Mouse (Mus musculus) MEL (cell line): ENCODE results near the gene Pcdh8. TPM values are rescaled to one million over a fixed set of nuclear protein-coding genes. Genes with fewer than 3 reads are reported as not detected.

Experiments
- DNase-seq: peaks from one replicate; pipeline ENCODE4 v3.0.0; 2011; ENCODE audit warnings: low read depth, low spot score
- H3K27ac ChIP-seq: 2 replicates; pipeline ENCODE4 v1.5.1; 2012; ENCODE audit warnings: low read depth, mild to moderate bottlenecking, control low read depth, low read length, moderate library complexity; ENCODE audit not compliant: control insufficient read depth
- H3K27me3 ChIP-seq, 2 experiments: fragments of 150-350 bp in 1 of 2; sonication (generic) in 1 of 2; 2 replicates each; pipeline ENCODE4 v1.6.1; 2012; ENCODE audit warnings: low read length in 2 of 2, mild to moderate bottlenecking in 2 of 2, improper control_type of control experiment in 1 of 2, moderate library complexity in 1 of 2; ENCODE audit not compliant: insufficient read depth in 2 of 2, control insufficient read depth in 1 of 2
- H3K36me3 ChIP-seq, 2 experiments: 2 replicates each; pipeline ENCODE4 v1.6.1; 2012 to 2014; ENCODE audit warnings: low read length in 2 of 2, improper control_type of control experiment in 1 of 2, inconsistent platforms in 1 of 2, mild to moderate bottlenecking in 1 of 2; ENCODE audit not compliant: insufficient read depth in 2 of 2, control insufficient read depth in 1 of 2
- H3K4me1 ChIP-seq, 2 experiments: fragments of 150-350 bp in 1 of 2; sonication (generic) in 1 of 2; 2 replicates each; pipeline ENCODE4 v1.6.1; 2012; ENCODE audit warnings: low read length in 2 of 2, improper control_type of control experiment in 1 of 2, mild to moderate bottlenecking in 1 of 2; ENCODE audit not compliant: insufficient read depth in 2 of 2, control insufficient read depth in 1 of 2
- H3K4me3 ChIP-seq, 2 experiments: fragments of 150-350 bp in 1 of 2; sonication (generic) in 1 of 2; 2 replicates each; pipeline ENCODE4 v1.5.1; 2012; ENCODE audit warnings: low read depth in 2 of 2, low read length in 2 of 2, mild to moderate bottlenecking in 2 of 2, moderate library complexity in 2 of 2, control low read depth in 1 of 2, improper control_type of control experiment in 1 of 2; ENCODE audit not compliant: control insufficient read depth in 1 of 2, insufficient read depth in 1 of 2
- H3K79me2 ChIP-seq: 2 replicates; pipeline ENCODE4 v1.6.1; 2012; ENCODE audit warnings: mild to moderate bottlenecking, low read length, moderate library complexity; ENCODE audit not compliant: control insufficient read depth, poor library complexity, insufficient read depth
- H3K9ac ChIP-seq: 2 replicates; pipeline ENCODE4 v1.6.1; 2012; ENCODE audit warnings: low read depth, mild to moderate bottlenecking, control low read depth, low read length, moderate library complexity; ENCODE audit not compliant: control insufficient read depth, poor library complexity, severe bottlenecking
- H3K9me3 ChIP-seq: fragments of 150-350 bp; sonication (generic); replicated peaks from 2 replicates; pipeline ENCODE4 v1.6.1; 2012; ENCODE audit warnings: mild to moderate bottlenecking, low read length, improper control_type of control experiment, moderate library complexity; ENCODE audit not compliant: insufficient read depth
- BHLHE40 ChIP-seq: IDR thresholded peaks from 2 replicates; pipeline ENCODE4 v1.6.1; 2012; ENCODE audit warnings: low read depth, mild to moderate bottlenecking, inconsistent platforms, low read length, improper control_type of control experiment, borderline replicate concordance
- CHD2 ChIP-seq: IDR thresholded peaks from 2 replicates; pipeline ENCODE4 v1.6.1; 2011; ENCODE audit warnings: low read length, improper control_type of control experiment
- E2F4 ChIP-seq: IDR thresholded peaks from 2 replicates; pipeline ENCODE4 v1.6.1; 2011; ENCODE audit warnings: low read depth, low read length, improper control_type of control experiment, borderline replicate concordance
- GABPA ChIP-seq: IDR thresholded peaks from 2 replicates; pipeline ENCODE4 v1.6.1; 2012; ENCODE audit warnings: low read depth, mild to moderate bottlenecking, inconsistent platforms, low read length, improper control_type of control experiment, moderate library complexity
- GATA1 ChIP-seq: IDR thresholded peaks from 2 replicates; pipeline ENCODE4 v1.6.1; 2011; ENCODE audit warnings: low read depth, low read length, improper control_type of control experiment
- HCFC1 ChIP-seq: IDR thresholded peaks from 2 replicates; pipeline ENCODE4 v1.6.1; 2012; ENCODE audit warnings: low read depth, mild to moderate bottlenecking, inconsistent platforms, low read length, improper control_type of control experiment, moderate library complexity
- MAZ ChIP-seq: IDR thresholded peaks from 2 replicates; pipeline ENCODE4 v1.6.1; 2012; ENCODE audit warnings: low read depth, mild to moderate bottlenecking, inconsistent platforms, low read length, improper control_type of control experiment
- MYB ChIP-seq: IDR thresholded peaks from 2 replicates; pipeline ENCODE4 v1.6.1; 2011; ENCODE audit warnings: mild to moderate bottlenecking, low read depth, low read length, improper control_type of control experiment
- MYC ChIP-seq: IDR thresholded peaks from 2 replicates; pipeline ENCODE4 v1.6.1; 2011; ENCODE audit warnings: low read depth, mild to moderate bottlenecking, low read length, improper control_type of control experiment, moderate library complexity
- NRF1 ChIP-seq: IDR thresholded peaks from 2 replicates; pipeline ENCODE4 v1.6.1; 2014; ENCODE audit warnings: low read depth, mild to moderate bottlenecking, inconsistent platforms, low read length, improper control_type of control experiment, moderate library complexity; ENCODE audit not compliant: poor library complexity, insufficient read depth, severe bottlenecking
- POLR2AphosphoS2 ChIP-seq: IDR thresholded peaks from 2 replicates; pipeline ENCODE4 v1.6.1; 2011; ENCODE audit warnings: low read length, improper control_type of control experiment
- SIN3A ChIP-seq: IDR thresholded peaks from 2 replicates; pipeline ENCODE4 v1.6.1; 2012; ENCODE audit warnings: low read length, improper control_type of control experiment, inconsistent platforms
- SMC3 ChIP-seq: IDR thresholded peaks from 2 replicates; pipeline ENCODE4 v1.6.1; 2011; ENCODE audit warnings: low read depth, low read length, improper control_type of control experiment
- TCF12 ChIP-seq: IDR thresholded peaks from 2 replicates; pipeline ENCODE4 v1.6.1; 2014; ENCODE audit warnings: low read depth, mild to moderate bottlenecking, inconsistent platforms, low read length, improper control_type of control experiment, moderate library complexity
- UBTF ChIP-seq: IDR thresholded peaks from 2 replicates; pipeline ENCODE4 v1.6.1; 2012; ENCODE audit warnings: low read depth, mild to moderate bottlenecking, inconsistent platforms, low read length, improper control_type of control experiment, moderate library complexity, borderline replicate concordance; ENCODE audit not compliant: insufficient read depth
- ZC3H11A ChIP-seq: IDR thresholded peaks from 2 replicates; pipeline ENCODE4 v1.6.1; 2012; ENCODE audit warnings: low read depth, mild to moderate bottlenecking, inconsistent platforms, low read length, improper control_type of control experiment
- ZKSCAN1 ChIP-seq: IDR thresholded peaks from 2 replicates; pipeline ENCODE4 v1.6.1; 2012; ENCODE audit warnings: low read depth, mild to moderate bottlenecking, inconsistent platforms, low read length, improper control_type of control experiment, moderate library complexity
- ZMIZ1 ChIP-seq: IDR thresholded peaks from 2 replicates; pipeline ENCODE4 v1.6.1; 2012; ENCODE audit warnings: low read depth, mild to moderate bottlenecking, inconsistent platforms, low read length, improper control_type of control experiment, moderate library complexity
- polyA plus RNA-seq, 2 experiments: library from polyadenylated mRNA; stranded (reverse) in 1 of 2; unstranded in 1 of 2; fragments of >175 nt in 1 of 2; fragments of >200 nt in 1 of 2; gene quantifications; 2 replicates each; pipeline versions ENCODE4 v1.2.1 to v1.2.4; 2012; ENCODE audit warnings: low replicate concordance in 2 of 2, low read depth in 1 of 2; ENCODE audit not compliant: insufficient read length in 2 of 2, insufficient read depth in 1 of 2, missing spikeins in 1 of 2
- total RNA-seq: library from RNA; depleted of rRNA; stranded (reverse); fragments of 300-350 nt; gene quantifications from 2 replicates; pipeline ENCODE4 v1.2.3, GENCODE M21; 2012

The Pcdh8 gene
- total and polyA plus RNA-seq, 3 experiments: not detected

- H3K9ac ChIP-seq: no peak overlapping the region
- H3K4me3 ChIP-seq: no peak overlapping the region
- no peaks in the 10 kb centered on the region for H3K4me1 ChIP-seq
- no peak for DNase-seq
- no peaks in the 10 kb centered on the region for H3K9me3 ChIP-seq
- no peak overlapping the region for H3K27ac ChIP-seq
- H3K79me2 ChIP-seq: no peaks in the 10 kb centered on the region
- no peaks in the 10 kb centered on the region for H3K36me3 ChIP-seq
- no peaks in the 10 kb centered on the region for H3K27me3 ChIP-seq
- TF ChIP-seq ZC3H11A (no peak), NRF1 (no peak), BHLHE40 (no peak), SMC3 (no peak), UBTF (no peak), GABPA (no peak), E2F4 (no peak), ZKSCAN1 (no peak), SIN3A (no peak), MAZ (no peak), MYC (no peak), ZMIZ1 (no peak), TCF12 (no peak)
These were observed 612 bp downstream of the Pcdh8 start for GRCm38 (mm10) chr14:79770306-79771093.

- no peaks in the 10 kb centered on the region for H3K27me3 ChIP-seq
These were observed 1.5 kb downstream of the Pcdh8 start for GRCm38 (mm10) chr14:79769618-79770017.

More at GRCm38 (mm10) chr14:79769618-79770017, 1.5 kb downstream of the Pcdh8 start:
- Histone ChIP-seq H3K4me3 (no peak overlapping the region), H3K9me3 (no peaks in the 10 kb centered on the region), H3K27ac (no peak overlapping the region), H3K79me2 (no peaks in the 10 kb centered on the region), H3K4me1 (no peaks in the 10 kb centered on the region), H3K9ac (no peak overlapping the region), H3K36me3 (no peaks in the 10 kb centered on the region)
- DNase-seq: no peak
- TF ChIP-seq MYB (no peak), E2F4 (no peak), ZKSCAN1 (no peak), CHD2 (no peak), POLR2AphosphoS2 (no peak), HCFC1 (no peak), GATA1 (no peak), BHLHE40 (no peak), SIN3A (no peak)
